Mouse (Mus musculus): ENCODE measurements at regions not wholly inside any gene's neighbourhood (a gene's known extent, or its start where the extent isn't known, plus 50 kb on each side); places are given as distances from the start of the nearest gene placed in this dataset.

DNA sequence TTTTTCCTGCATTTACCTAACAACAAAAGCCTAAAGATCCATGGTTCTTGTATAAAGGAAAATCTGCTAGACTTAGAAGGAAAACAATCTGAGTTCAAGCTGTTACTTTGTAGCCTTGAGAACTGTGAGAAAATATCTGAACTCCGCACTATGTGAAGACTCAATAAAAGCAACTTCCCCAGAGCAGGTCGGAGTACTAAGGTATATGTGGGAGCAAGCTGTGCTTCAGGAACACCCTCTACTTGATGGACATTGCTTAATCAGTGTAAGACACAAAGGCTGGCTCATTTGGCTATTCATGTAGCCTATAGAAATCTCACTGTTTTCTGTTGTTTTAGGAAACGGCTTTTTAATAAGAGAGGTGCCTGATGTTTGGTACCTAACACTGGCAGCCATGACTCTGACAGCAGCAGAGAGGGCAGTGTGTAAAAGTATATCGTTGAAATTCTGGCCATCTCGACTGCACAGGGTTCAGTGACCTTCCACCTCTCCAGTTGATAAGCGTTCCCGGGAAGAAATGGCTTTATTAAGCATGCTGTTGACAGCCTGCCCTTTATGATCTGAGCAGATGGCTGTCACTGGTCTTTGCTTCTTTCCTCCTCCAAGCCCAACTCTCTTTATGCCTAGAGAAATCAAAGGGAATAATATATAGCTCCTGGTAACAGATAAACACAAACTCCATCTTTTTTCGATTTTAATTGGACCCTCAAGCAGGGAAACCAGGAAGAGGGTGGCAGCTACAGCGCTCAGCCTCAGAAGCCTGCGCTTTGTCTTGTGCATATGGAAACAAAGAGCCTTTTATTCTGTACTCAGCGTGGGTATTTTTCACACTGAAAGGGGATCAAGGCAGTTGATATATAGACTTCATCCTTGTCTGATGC lies 443.7 kb upstream of the Sel1l start:
- TF ChIP-seq ZC3H11A (IDR thresholded peaks at IDR 0.05; ENCODE audit: borderline replicate concordance, low read depth, low read length) = no peak
- TF ChIP-seq ZNF384 (IDR thresholded peaks at IDR 0.05; ENCODE audit: low read depth, low read length) = no peak
- TF ChIP-seq MAFK (IDR thresholded peaks at IDR 0.05; ENCODE audit: insufficient read depth, low read depth, low read length) = no peak
- TF ChIP-seq CHD2 (IDR thresholded peaks at IDR 0.05; ENCODE audit: low read depth, low read length) = no peak
- no peak for TF ChIP-seq HCFC1 (IDR thresholded peaks at IDR 0.05; ENCODE audit: borderline replicate concordance, insufficient read depth, low read length)

Measured in ES-E14 (cell line).